Comparison of ENCODE assay signal across 26 mouse cellular contexts in the genomic region with DNA sequence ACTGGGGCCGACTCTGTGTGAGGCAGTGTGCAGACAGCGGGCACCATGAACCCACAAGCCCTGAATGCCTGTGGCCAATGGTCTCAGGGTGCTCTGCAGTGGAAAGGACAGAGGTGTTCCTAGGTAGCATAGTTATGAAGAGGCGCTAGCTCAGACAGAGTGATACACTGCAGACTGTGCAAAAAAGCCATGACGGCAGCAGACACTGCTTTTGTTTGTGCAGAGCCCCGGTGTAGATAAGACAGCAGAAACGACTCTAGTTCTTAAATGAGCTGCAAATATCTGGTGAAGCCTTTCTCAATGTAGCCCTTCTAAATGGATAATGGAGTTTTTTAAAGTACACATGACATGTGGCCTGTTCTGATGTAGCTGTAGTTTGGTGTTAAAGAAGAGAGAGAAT.
DNase-seq lines count a peak whose midpoint lies in the region; ATAC-seq and TF ChIP-seq lines count a peak whose summit lies in the region.
"Had no signal": no experiment of that assay in that cellular context is flagged by ENCODE, and none has a peak within 500 bp of the region (broad histone marks: within the 10 kb centered on the region; RNA-seq: fewer than 3 reads in every experiment).

No protein-coding gene starts in this region.

- no peak overlapping the region for H3K4me3 ChIP-seq in heart, embryonic 10.5 days
- H3K4me3 ChIP-seq in G1E (ENCODE audit: low read depth, low read length) = peak overlapping the region; percentile 5; the same call in 1 of the 2 replicates
- peak overlapping the region; percentile 30 for H3K4me3 ChIP-seq in liver, embryonic 16.5 days (ENCODE audit: low read depth, low read length)
- no peak overlapping the region for H3K4me3 ChIP-seq in midbrain, embryonic 13.5 days (replicated peaks)
- H3K4me3 ChIP-seq: embryonic facial prominence, embryonic 10.5 days; heart, adult 2 months; hindbrain, embryonic 13.5 days; kidney, embryonic 15.5 days; limb, embryonic 12.5 days had no signal

- H3K9ac ChIP-seq in liver, embryonic 16.5 days (ENCODE audit: low read depth, low read length) = peak overlapping the region; percentile 43
- H3K9ac ChIP-seq in midbrain, embryonic 13.5 days (replicated peaks) = no peak overlapping the region
- H3K9ac ChIP-seq: forebrain, postnatal 0 days; hindbrain, embryonic 13.5 days; kidney, embryonic 15.5 days; limb, embryonic 12.5 days; lung, embryonic 14.5 days had no signal

- H3K27ac ChIP-seq in heart, embryonic 10.5 days = 0 out of 2 replicates have a peak overlapping the region, but pooled peaks have one; percentile 23
- H3K27ac ChIP-seq in liver, embryonic 16.5 days (ENCODE audit: low read length) = peak overlapping the region; percentile 78
- no peak overlapping the region for H3K27ac ChIP-seq in midbrain, embryonic 13.5 days
- H3K27ac ChIP-seq: embryonic facial prominence, embryonic 10.5 days; heart, adult 2 months; hindbrain, embryonic 13.5 days; kidney, embryonic 15.5 days; limb, embryonic 12.5 days had no signal

- H3K4me2 ChIP-seq in liver, embryonic 16.5 days (ENCODE audit: low read depth, low read length) = peak overlapping the region; percentile 50
- no peak overlapping the region for H3K4me2 ChIP-seq in midbrain, embryonic 13.5 days (replicated peaks)
- H3K4me2 ChIP-seq: hindbrain, embryonic 13.5 days; kidney, embryonic 15.5 days; limb, embryonic 12.5 days; lung, embryonic 14.5 days had no signal

- H3K4me1 ChIP-seq in heart, embryonic 10.5 days = peaks cover 56% of the 10 kb centered on the region
- H3K4me1 ChIP-seq in G1E (ENCODE audit: insufficient read depth, low read depth, low read length) = peaks cover 58% of the 10 kb centered on the region
- H3K4me1 ChIP-seq in liver, embryonic 16.5 days (ENCODE audit: control insufficient read depth, low read depth, low read length) = peaks cover 58% of the 10 kb centered on the region
- peaks cover 11% of the 10 kb centered on the region for H3K4me1 ChIP-seq in midbrain, embryonic 13.5 days (replicated peaks)

- ATAC-seq in G1E (ENCODE audit: extremely low read depth, insufficient number of reproducible peaks, low FRiP score, poor library complexity, severe bottlenecking) = no peak
- ATAC-seq in liver, embryonic 16.5 days (ENCODE audit: low read depth) = no peak
- ATAC-seq in midbrain, embryonic 13.5 days = no peak
- ATAC-seq: forebrain, postnatal 0 days; Patski had no signal

- DNase-seq in heart, embryonic 10.5 days (ENCODE audit: low spot score) = no peak
- DNase-seq in heart, postnatal 36 days = no peak
- DNase-seq in G1E (ENCODE audit: low spot score) (no peak), liver (peak; percentile 46)
- no peak for DNase-seq in adrenal gland, postnatal 4 days (ENCODE audit: low spot score in 2 of 2)
- DNase-seq in embryo, embryonic 9.5 days (ENCODE audit: extremely low spot score) = no peak
- DNase-seq: adrenal gland, postnatal 36 days; cerebellum, adult 9-10 months; forebrain, postnatal 0 days; gastrocnemius, postnatal 25 days; heart, postnatal 14 days; kidney, adult 11 months; kidney, postnatal 36 days; lung, embryonic 14.5 days; lung, postnatal 36 days; midbrain, embryonic 14.5 days; right cerebral cortex, postnatal 14 days; spleen, adult 18-20 months had no signal

- no peaks in the 10 kb centered on the region for H3K9me3 ChIP-seq in heart, embryonic 10.5 days
- no peaks in the 10 kb centered on the region for H3K9me3 ChIP-seq in G1E (replicated peaks)
- H3K9me3 ChIP-seq in liver, embryonic 16.5 days (replicated peaks; ENCODE audit: control insufficient read depth, low read length) = no peaks in the 10 kb centered on the region
- H3K9me3 ChIP-seq in midbrain, embryonic 13.5 days = no peaks in the 10 kb centered on the region
- H3K9me3 ChIP-seq: embryonic facial prominence, embryonic 10.5 days; hindbrain, embryonic 13.5 days; kidney, embryonic 15.5 days; limb, embryonic 12.5 days had no signal

- WGBS in heart, embryonic 10.5 days = 56% methylated on average over 6 of the region's 6 CpGs
- WGBS in liver, embryonic 16.5 days (ENCODE audit: insufficient replicate concordance) = 39% methylated on average over 6 of the region's 6 CpGs
- WGBS in midbrain, embryonic 13.5 days = 90% methylated on average over 6 of the region's 6 CpGs

- H3K27me3 ChIP-seq in heart, embryonic 10.5 days (ENCODE audit: insufficient read depth, poor library complexity, severe bottlenecking) = no peaks in the 10 kb centered on the region
- no peaks in the 10 kb centered on the region for H3K27me3 ChIP-seq in G1E (ENCODE audit: insufficient read depth, low read length)
- no peaks in the 10 kb centered on the region for H3K27me3 ChIP-seq in liver, embryonic 16.5 days (ENCODE audit: control insufficient read depth, insufficient read depth, low read depth, low read length)
- no peaks in the 10 kb centered on the region for H3K27me3 ChIP-seq in midbrain, embryonic 13.5 days
- H3K27me3 ChIP-seq: hindbrain, embryonic 13.5 days; kidney, embryonic 15.5 days; limb, embryonic 12.5 days; Patski had no signal

- H3K36me3 ChIP-seq in heart, embryonic 10.5 days = 0 out of 2 replicates have a peak, but pooled peaks cover 7% of the 10 kb centered on the region
- H3K36me3 ChIP-seq in G1E (replicated peaks) = peaks cover 69% of the 10 kb centered on the region
- peaks cover 15% of the 10 kb centered on the region for H3K36me3 ChIP-seq in liver, embryonic 16.5 days (ENCODE audit: control insufficient read depth, insufficient read depth)
- peaks cover 8% of the 10 kb centered on the region for H3K36me3 ChIP-seq in midbrain, embryonic 13.5 days
- H3K36me3 ChIP-seq: hindbrain, embryonic 13.5 days had no signal

- intact Hi-C loops in heart, postnatal 36 days (cut with DNase I) = no loop called here

- TF ChIP-seq CTCF in G1E (IDR thresholded peaks at IDR 0.05; ENCODE audit: low read depth, low read length) = no peak

Comparison
In these comparisons a context has a peak if more than half of its experiments do, and no peak if none do; other contexts are left out.
1. H3K4me3 ChIP-seq: peak in G1E (single experiment) and liver, embryonic 16.5 days (single experiment); none in heart, embryonic 10.5 days (single experiment) and midbrain, embryonic 13.5 days (single experiment).